Mouse (Mus musculus) adrenal gland (tissue): ENCODE results near the gene Cux1.

Experiments used
- intact Hi-C: fragments of 180-260 bp; cut with DNase I; formaldehyde crosslinking; loops from one replicate; pipeline ENCODE4 v1.15.1; 2025

The Cux1 gene

GRCm38 (mm10) chr5:136334780-136335179 lies 232.5 kb downstream of the Cux1 start:
- intact Hi-C loops, result no loop called here

- intact Hi-C loops, result no loop called here
Observed at GRCm38 (mm10) chr5:136334051-136334450, 233.2 kb downstream of the Cux1 start.

GRCm38 (mm10) chr5:136332786-136333462 lies 234.4 kb downstream of the Cux1 start:
- intact Hi-C loops, result no loop called here

GRCm38 (mm10) chr5:136327736-136328135 lies 239.6 kb downstream of the Cux1 start:
- intact Hi-C loops, result no loop called here

GRCm38 (mm10) chr5:136326626-136327025 lies 240.7 kb downstream of the Cux1 start:
- intact Hi-C loops, result no loop called here

- intact Hi-C loops, result no loop called here
Observed at GRCm38 (mm10) chr5:136324506-136324905, 242.8 kb downstream of the Cux1 start.

GRCm38 (mm10) chr5:136321378-136321777 lies 245.9 kb downstream of the Cux1 start:
- intact Hi-C loops, result no loop called here

- intact Hi-C loops, result no loop called here
Observed at GRCm38 (mm10) chr5:136312566-136312965, 254.7 kb downstream of the Cux1 start.

GRCm38 (mm10) chr5:136312166-136312565 lies 255.1 kb downstream of the Cux1 start:
- intact Hi-C loops, result no loop called here

- intact Hi-C loops, result no loop called here
Observed at GRCm38 (mm10) chr5:136306254-136306653, 261.0 kb downstream of the Cux1 start.

- intact Hi-C loops, result no loop called here
Observed at GRCm38 (mm10) chr5:136303409-136303983, 263.8 kb downstream of the Cux1 start.

GRCm38 (mm10) chr5:136300880-136301279 lies 266.4 kb downstream of the Cux1 start:
- intact Hi-C loops, result no loop called here

- intact Hi-C loops, result no loop called here
Observed at GRCm38 (mm10) chr5:136297691-136298090, 269.6 kb downstream of the Cux1 start.

GRCm38 (mm10) chr5:136296911-136297310 lies 270.4 kb downstream of the Cux1 start:
- intact Hi-C loops, result no loop called here

- intact Hi-C loops, result no loop called here
Observed at GRCm38 (mm10) chr5:136292971-136293418, 274.3 kb downstream of the Cux1 start.

- intact Hi-C loops, result no loop called here
Observed at GRCm38 (mm10) chr5:136292361-136292760, 274.9 kb downstream of the Cux1 start.

- intact Hi-C loops, result no loop called here
Observed at GRCm38 (mm10) chr5:136291562-136291961, 275.7 kb downstream of the Cux1 start.

- intact Hi-C loops, result no loop called here
Observed at GRCm38 (mm10) chr5:136289776-136290175, 277.5 kb downstream of the Cux1 start.

- intact Hi-C loops, result no loop called here
Observed at GRCm38 (mm10) chr5:136288351-136289081, 278.8 kb downstream of the Cux1 start.

- intact Hi-C loops, result no loop called here
Observed at GRCm38 (mm10) chr5:136286566-136286965, 280.7 kb downstream of the Cux1 start.

GRCm38 (mm10) chr5:136285106-136285505 lies 282.2 kb downstream of the Cux1 start:
- intact Hi-C loops, result no loop called here

GRCm38 (mm10) chr5:136281351-136281750 lies 285.9 kb downstream of the Cux1 start:
- intact Hi-C loops, result loop anchor here (5.0 kb wide), 1 partner anchor 381 kb away; no protein-coding TSS in a partner anchor
